Mouse (Mus musculus): ENCODE results near the gene Arf3. TPM values are rescaled to one million over a fixed set of nuclear protein-coding genes. Genes with fewer than 3 reads are reported as not detected.

Gene Arf3
- 12.4 TPM for polyA plus RNA-seq (2015; fragmentation: Illumina TruSeq; extraction: RNeasy Lipid Tissue Mini Kit (QIAGEN cat#74804); ENCODE audit: insufficient read depth, low read depth, low replicate concordance)

DNA sequence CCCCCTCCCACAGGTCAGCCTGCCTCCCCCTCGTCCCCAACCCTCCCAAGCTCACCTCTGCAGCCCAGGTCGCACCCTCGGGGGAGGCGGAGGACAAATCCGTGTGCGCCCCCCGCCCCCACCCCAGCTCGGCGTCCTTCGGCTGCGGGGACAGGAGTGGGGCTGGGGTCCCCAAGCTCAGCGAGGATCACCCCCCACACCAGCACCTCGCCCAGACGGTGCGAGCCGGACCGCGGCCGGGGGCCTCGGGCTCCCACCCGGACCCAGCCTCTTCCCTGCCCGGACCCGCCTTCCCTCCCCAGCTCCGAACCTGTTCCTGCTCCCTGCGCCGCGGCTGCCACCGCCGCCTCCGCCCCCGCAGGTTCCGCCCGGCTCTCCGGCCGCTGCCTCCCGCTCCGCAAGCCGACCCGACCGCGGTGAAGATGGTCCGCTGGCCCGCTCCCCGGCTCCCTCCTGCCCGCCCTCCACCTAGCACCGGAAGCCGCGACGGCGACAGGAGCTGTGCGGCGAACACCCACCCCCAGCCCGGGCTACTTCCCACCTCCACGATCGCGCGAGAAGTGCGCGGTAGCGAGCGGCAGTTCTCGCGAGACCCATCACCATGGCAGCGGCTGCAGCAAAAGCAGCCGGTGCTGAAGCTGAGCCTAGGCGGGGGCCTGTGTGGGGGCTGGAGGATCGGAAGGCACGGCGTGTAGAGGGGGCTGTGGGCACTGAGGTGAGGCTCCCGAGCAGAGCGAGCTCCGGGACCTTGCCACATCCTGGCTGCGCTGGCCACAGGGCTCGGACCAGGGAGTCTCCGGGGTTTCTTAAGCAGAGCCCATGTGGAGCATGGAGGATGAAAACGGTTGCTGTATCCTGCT is at the start of gene Arf3:
Arf3 (minus strand) TSS at position 545 of the 860 bp plus-strand sequence.

GRCm38 (mm10) chr15:98809390-98809789 is 46.4 kb upstream of the Arf3 start, which contains the start of gene Ddn:
Gene Ddn (minus strand): TSS chr15:98809490.

GRCm38 (mm10) chr15:98789661-98790535 is 26.9 kb upstream of the Arf3 start, which contains the start of gene Wnt1:
Gene Wnt1 (plus strand): TSS chr15:98789857.

GRCm38 (mm10) chr15:98777762-98778161 is 14.7 kb upstream of the Arf3 start, which contains the start of gene Wnt10b:
Gene Wnt10b (minus strand): TSS chr15:98778150.

DNA sequence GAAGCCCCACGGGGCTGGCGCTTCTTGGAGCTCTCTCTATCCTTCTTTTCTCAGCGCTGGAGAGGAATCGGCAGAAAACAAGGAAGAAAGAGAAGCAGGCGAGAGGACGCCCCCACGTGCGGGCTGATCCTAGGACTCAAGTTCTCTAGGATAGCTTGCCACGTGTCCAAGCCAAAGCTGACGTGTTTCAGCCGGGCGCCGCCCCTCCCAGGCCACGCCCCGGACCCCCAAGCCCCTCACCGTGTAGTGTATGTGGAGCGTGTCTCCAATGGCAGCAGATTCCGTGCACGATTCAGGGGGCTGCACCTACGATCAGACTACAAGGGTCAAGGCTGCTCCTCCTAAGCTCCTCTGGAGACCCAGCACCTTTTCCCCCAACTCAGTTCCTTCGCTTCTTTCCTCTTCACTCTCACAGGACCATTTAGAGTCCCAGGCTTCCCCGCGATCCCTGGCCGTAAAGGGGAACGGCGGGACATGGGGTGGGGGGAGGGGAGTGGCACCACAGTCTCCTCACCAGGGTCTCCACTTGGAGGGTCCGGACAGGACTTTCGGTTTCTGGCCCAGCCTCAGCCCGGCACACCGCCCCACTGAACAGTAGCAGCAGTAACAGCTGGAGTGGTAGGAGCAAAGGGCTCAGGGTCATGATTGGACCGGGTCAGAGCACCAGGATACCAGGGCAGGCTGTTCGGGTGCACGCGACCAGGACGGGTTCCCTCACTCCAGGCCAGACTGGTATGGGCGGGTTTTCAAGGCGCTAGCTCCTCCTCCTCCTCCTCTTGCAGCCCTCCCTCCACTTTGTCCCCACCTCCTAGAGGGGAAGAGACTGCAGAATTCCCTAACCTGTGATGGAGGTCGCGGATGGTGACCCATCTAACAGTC is 35.3 kb downstream of the Arf3 start, which contains the start of gene Fkbp11:
Fkbp11 (minus strand) TSS at position 756 of the 879 bp plus-strand sequence.

GRCm38 (mm10) chr15:98707766-98708372 is 55.1 kb downstream of the Arf3 start, which contains the start of gene Ccdc65:
Gene Ccdc65 (plus strand): TSS chr15:98708207.

Other genes with a start within 250 kb of the Arf3 start
- gene Kansl2, start 228.9 kb downstream of the Arf3 start, polyA plus RNA-seq (2015; fragmentation: Illumina TruSeq; extraction: RNeasy Lipid Tissue Mini Kit (QIAGEN cat#74804); ENCODE audit: insufficient read depth, low read depth, low replicate concordance) = 13.7 TPM
- gene Ccnt1, start 192.3 kb downstream of the Arf3 start, polyA plus RNA-seq (2015; fragmentation: Illumina TruSeq; extraction: RNeasy Lipid Tissue Mini Kit (QIAGEN cat#74804); ENCODE audit: insufficient read depth, low read depth, low replicate concordance) = 10.4 TPM
- 4.3 TPM for gene 4930415O20Rik, start 192.2 kb downstream of the Arf3 start, polyA plus RNA-seq (2015; fragmentation: Illumina TruSeq; extraction: RNeasy Lipid Tissue Mini Kit (QIAGEN cat#74804); ENCODE audit: insufficient read depth, low read depth, low replicate concordance)
- gene Adcy6, start 153.1 kb downstream of the Arf3 start, polyA plus RNA-seq (2015; fragmentation: Illumina TruSeq; extraction: RNeasy Lipid Tissue Mini Kit (QIAGEN cat#74804); ENCODE audit: insufficient read depth, low read depth, low replicate concordance) = 28.0 TPM
- 5.0 TPM for gene Cacnb3, start 132.4 kb downstream of the Arf3 start, polyA plus RNA-seq (2015; fragmentation: Illumina TruSeq; extraction: RNeasy Lipid Tissue Mini Kit (QIAGEN cat#74804); ENCODE audit: insufficient read depth, low read depth, low replicate concordance)
- gene Ddx23, start 100.3 kb downstream of the Arf3 start, polyA plus RNA-seq (2015; fragmentation: Illumina TruSeq; extraction: RNeasy Lipid Tissue Mini Kit (QIAGEN cat#74804); ENCODE audit: insufficient read depth, low read depth, low replicate concordance) = 15.6 TPM
- 1.2 TPM for gene Rnd1, start 85.8 kb downstream of the Arf3 start, polyA plus RNA-seq (2015; fragmentation: Illumina TruSeq; extraction: RNeasy Lipid Tissue Mini Kit (QIAGEN cat#74804); ENCODE audit: insufficient read depth, low read depth, low replicate concordance)
- not detected for gene Ccdc65, start 55.0 kb downstream of the Arf3 start, polyA plus RNA-seq (2015; fragmentation: Illumina TruSeq; extraction: RNeasy Lipid Tissue Mini Kit (QIAGEN cat#74804); ENCODE audit: insufficient read depth, low read depth, low replicate concordance)
- 174 TPM for gene Fkbp11, start 35.0 kb downstream of the Arf3 start, polyA plus RNA-seq (2015; fragmentation: Illumina TruSeq; extraction: RNeasy Lipid Tissue Mini Kit (QIAGEN cat#74804); ENCODE audit: insufficient read depth, low read depth, low replicate concordance)
- 0.39 TPM for gene Wnt10b, start 14.9 kb upstream of the Arf3 start, polyA plus RNA-seq (2015; fragmentation: Illumina TruSeq; extraction: RNeasy Lipid Tissue Mini Kit (QIAGEN cat#74804); ENCODE audit: insufficient read depth, low read depth, low replicate concordance)
- not detected for gene Wnt1, start 26.6 kb upstream of the Arf3 start, polyA plus RNA-seq (2015; fragmentation: Illumina TruSeq; extraction: RNeasy Lipid Tissue Mini Kit (QIAGEN cat#74804); ENCODE audit: insufficient read depth, low read depth, low replicate concordance)
- gene Ddn, start 46.3 kb upstream of the Arf3 start, polyA plus RNA-seq (2015; fragmentation: Illumina TruSeq; extraction: RNeasy Lipid Tissue Mini Kit (QIAGEN cat#74804); ENCODE audit: insufficient read depth, low read depth, low replicate concordance) = not detected
- gene Prkag1, start 68.3 kb upstream of the Arf3 start, polyA plus RNA-seq (2015; fragmentation: Illumina TruSeq; extraction: RNeasy Lipid Tissue Mini Kit (QIAGEN cat#74804); ENCODE audit: insufficient read depth, low read depth, low replicate concordance) = 11.2 TPM
- 12.0 TPM for gene Kmt2d, start 108.0 kb upstream of the Arf3 start, polyA plus RNA-seq (2015; fragmentation: Illumina TruSeq; extraction: RNeasy Lipid Tissue Mini Kit (QIAGEN cat#74804); ENCODE audit: insufficient read depth, low read depth, low replicate concordance)
- gene Rhebl1, start 131.3 kb upstream of the Arf3 start, polyA plus RNA-seq (2015; fragmentation: Illumina TruSeq; extraction: RNeasy Lipid Tissue Mini Kit (QIAGEN cat#74804); ENCODE audit: insufficient read depth, low read depth, low replicate concordance) = 0.92 TPM
- gene Dhh, start 135.3 kb upstream of the Arf3 start, polyA plus RNA-seq (2015; fragmentation: Illumina TruSeq; extraction: RNeasy Lipid Tissue Mini Kit (QIAGEN cat#74804); ENCODE audit: insufficient read depth, low read depth, low replicate concordance) = 0.87 TPM
- 9.3 TPM for gene Lmbr1l, start 155.0 kb upstream of the Arf3 start, polyA plus RNA-seq (2015; fragmentation: Illumina TruSeq; extraction: RNeasy Lipid Tissue Mini Kit (QIAGEN cat#74804); ENCODE audit: insufficient read depth, low read depth, low replicate concordance)
- gene Tuba1b, start 171.4 kb upstream of the Arf3 start, polyA plus RNA-seq (2015; fragmentation: Illumina TruSeq; extraction: RNeasy Lipid Tissue Mini Kit (QIAGEN cat#74804); ENCODE audit: insufficient read depth, low read depth, low replicate concordance) = 83.4 TPM
- not detected for gene Gm49450, start 190.3 kb upstream of the Arf3 start, polyA plus RNA-seq (2015; fragmentation: Illumina TruSeq; extraction: RNeasy Lipid Tissue Mini Kit (QIAGEN cat#74804); ENCODE audit: insufficient read depth, low read depth, low replicate concordance)
- 66.0 TPM for gene Tuba1a, start 190.5 kb upstream of the Arf3 start, polyA plus RNA-seq (2015; fragmentation: Illumina TruSeq; extraction: RNeasy Lipid Tissue Mini Kit (QIAGEN cat#74804); ENCODE audit: insufficient read depth, low read depth, low replicate concordance)